Mouse (Mus musculus) embryonic fibroblast, embryonic 13.5 days (primary cell): Measurements from ENCODE around the gene Strip1. TPM values are rescaled to one million over a fixed set of nuclear protein-coding genes. Genes with fewer than 3 reads are reported as not detected.

ENCODE experiments used
- H3K27ac ChIP-seq: 2 replicates; pipeline ENCODE4 v1.5.1; 2012; ENCODE audit warnings: low read length, control low read depth, inconsistent platforms; ENCODE audit not compliant: insufficient read depth
- H3K4me1 ChIP-seq: 2 replicates; pipeline ENCODE4 v1.6.1; 2011; ENCODE audit warnings: low read length; ENCODE audit not compliant: control insufficient read depth, insufficient read depth
- H3K4me3 ChIP-seq: 2 replicates; pipeline ENCODE4 v1.5.1; 2011; ENCODE audit warnings: mild to moderate bottlenecking, control low read depth, low read length; ENCODE audit not compliant: insufficient read depth
- CTCF ChIP-seq: IDR thresholded peaks from 2 replicates; pipeline ENCODE4 v1.5.1; 2011; ENCODE audit warnings: mild to moderate bottlenecking, control low read depth, low read length, moderate library complexity, borderline replicate concordance; ENCODE audit not compliant: insufficient read depth
- POLR2A ChIP-seq: IDR thresholded peaks from 2 replicates; pipeline ENCODE4 v1.6.1; 2011; ENCODE audit warnings: low read depth, mild to moderate bottlenecking, control low read depth, low read length, moderate library complexity
- polyA plus RNA-seq: library from polyadenylated mRNA; stranded (reverse); fragments of >200 nt; gene quantifications from 2 replicates; pipeline ENCODE4 v1.2.4, GENCODE M21; 2011; ENCODE audit warnings: low read depth; ENCODE audit not compliant: missing spikeins, insufficient read length

Gene Strip1
- polyA plus RNA-seq, 1 experiment: 41.7 TPM

GRCm38 (mm10) chr3:107595938-107596461, 35.5 kb downstream of the Strip1 start:
- peak overlapping the region; percentile 12; the same call in 1 of the 2 replicates for H3K4me3 ChIP-seq

DNA sequence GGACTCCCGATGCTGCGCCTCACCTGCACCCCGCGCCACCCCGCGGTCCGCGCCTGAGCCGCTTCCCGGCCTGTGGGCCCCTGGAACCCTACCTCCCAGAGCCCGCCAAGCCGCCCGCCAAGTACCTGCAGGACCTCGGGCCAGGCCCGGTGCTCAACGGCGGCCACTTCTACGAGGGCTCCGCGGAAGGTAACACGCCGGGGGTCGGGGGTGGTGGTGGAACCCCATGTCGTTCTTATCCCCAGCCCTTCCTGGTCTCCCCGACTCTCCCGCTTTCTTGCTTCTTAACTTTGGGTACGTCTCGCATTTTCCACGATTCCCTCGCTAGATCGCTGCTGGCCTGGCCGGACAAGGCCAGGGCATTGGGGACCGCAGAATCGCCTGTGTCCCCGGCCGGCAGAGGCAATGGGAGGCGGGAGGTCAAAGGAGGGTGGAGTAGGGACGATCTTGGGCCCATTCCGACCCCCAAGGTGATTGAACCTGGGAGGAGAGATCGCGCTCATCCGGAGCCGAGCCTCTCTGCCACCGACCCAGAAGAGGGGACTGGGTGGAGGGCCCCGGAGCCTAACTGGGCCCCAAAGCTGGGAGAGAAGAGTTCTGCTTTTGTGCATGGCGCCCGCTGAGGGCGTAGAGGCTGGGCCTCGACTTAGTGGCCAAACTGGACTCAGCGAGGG, 36.1 kb downstream of the Strip1 start:
- no peak overlapping the region for H3K27ac ChIP-seq

More at GRCm38 (mm10) chr3:107595938-107596461, 35.5 kb downstream of the Strip1 start:
- no peaks in the 10 kb centered on the region for H3K4me1 ChIP-seq
- H3K27ac ChIP-seq: no peak overlapping the region
- TF ChIP-seq POLR2A (no peak), CTCF (no peak)

GRCm38 (mm10) chr3:107594662-107595263, 36.7 kb downstream of the Strip1 start, which contains the start of gene Alx3:
Alx3 (plus strand) TSS chr3:107595031.
- H3K4me1 ChIP-seq: no peaks in the 10 kb centered on the region
- H3K27ac ChIP-seq: no peak within 1 kb of the TSS
- TF ChIP-seq CTCF: no peak
- TF ChIP-seq POLR2A: no peak
- peak within 1 kb of the TSS; percentile 12 for H3K4me3 ChIP-seq

More for the DNA sequence above, 36.1 kb downstream of the Strip1 start:
- TF ChIP-seq CTCF (no peak), POLR2A (no peak)
- H3K4me1 ChIP-seq: no peaks in the 10 kb centered on the region
- peak overlapping the region; percentile 12 for H3K4me3 ChIP-seq

DNA sequence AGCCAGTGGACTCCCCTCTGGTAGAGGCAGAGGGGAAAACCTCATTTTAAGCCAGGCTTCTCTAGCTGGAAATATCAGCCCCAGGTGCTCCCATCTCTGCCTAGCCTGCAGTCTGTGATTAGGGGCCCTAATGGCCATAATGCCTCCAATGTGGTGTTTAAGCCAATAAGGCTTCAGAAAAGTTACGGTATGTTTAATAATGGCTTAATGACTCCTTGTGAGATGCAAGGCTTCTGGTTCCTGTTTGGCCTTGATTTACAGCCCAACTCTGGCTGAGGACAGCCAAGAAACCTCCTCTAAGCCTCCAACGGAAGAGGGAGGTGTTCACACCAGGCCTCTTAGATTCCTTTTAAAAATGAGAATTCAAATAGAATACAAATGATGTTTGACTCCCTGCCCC, 37.9 kb downstream of the Strip1 start:
- TF ChIP-seq CTCF: no peak
- TF ChIP-seq POLR2A: no peak
- no peak overlapping the region for H3K4me3 ChIP-seq
- H3K4me1 ChIP-seq: no peaks in the 10 kb centered on the region
- no peak overlapping the region for H3K27ac ChIP-seq

DNA sequence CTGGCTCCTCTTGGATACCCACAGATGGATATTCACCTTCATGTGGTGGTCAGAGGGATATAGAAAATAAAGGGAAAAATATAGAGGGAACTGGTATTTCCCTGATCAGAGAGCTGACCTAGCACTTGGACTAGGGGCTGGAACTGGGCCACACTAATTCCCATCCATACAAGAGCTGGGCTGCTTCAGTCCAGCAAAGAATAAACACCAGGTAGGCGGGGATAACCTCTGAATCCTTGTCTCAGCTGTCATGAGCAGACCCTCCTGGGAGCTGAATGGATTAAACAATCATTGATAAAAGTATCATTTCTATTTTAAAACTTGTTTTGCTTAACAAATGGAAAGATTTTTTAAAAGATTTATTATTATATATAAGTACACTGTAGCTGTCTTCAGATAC, 39.9 kb downstream of the Strip1 start:
- TF ChIP-seq CTCF: no peak
- no peak for TF ChIP-seq POLR2A
- Histone ChIP-seq H3K4me1 (no peaks in the 10 kb centered on the region), H3K4me3 (no peak overlapping the region), H3K27ac (no peak overlapping the region)

GRCm38 (mm10) chr3:107586504-107586903, 45.0 kb downstream of the Strip1 start:
- TF ChIP-seq POLR2A: no peak
- TF ChIP-seq CTCF: no peak
- Histone ChIP-seq H3K4me1 (no peaks in the 10 kb centered on the region), H3K4me3 (no peak overlapping the region), H3K27ac (no peak overlapping the region)

GRCm38 (mm10) chr3:107583893-107584292, 47.6 kb downstream of the Strip1 start:
- H3K27ac ChIP-seq: no peak overlapping the region
- H3K4me3 ChIP-seq: no peak overlapping the region
- no peak for TF ChIP-seq CTCF
- TF ChIP-seq POLR2A: no peak
- H3K4me1 ChIP-seq: no peaks in the 10 kb centered on the region

DNA sequence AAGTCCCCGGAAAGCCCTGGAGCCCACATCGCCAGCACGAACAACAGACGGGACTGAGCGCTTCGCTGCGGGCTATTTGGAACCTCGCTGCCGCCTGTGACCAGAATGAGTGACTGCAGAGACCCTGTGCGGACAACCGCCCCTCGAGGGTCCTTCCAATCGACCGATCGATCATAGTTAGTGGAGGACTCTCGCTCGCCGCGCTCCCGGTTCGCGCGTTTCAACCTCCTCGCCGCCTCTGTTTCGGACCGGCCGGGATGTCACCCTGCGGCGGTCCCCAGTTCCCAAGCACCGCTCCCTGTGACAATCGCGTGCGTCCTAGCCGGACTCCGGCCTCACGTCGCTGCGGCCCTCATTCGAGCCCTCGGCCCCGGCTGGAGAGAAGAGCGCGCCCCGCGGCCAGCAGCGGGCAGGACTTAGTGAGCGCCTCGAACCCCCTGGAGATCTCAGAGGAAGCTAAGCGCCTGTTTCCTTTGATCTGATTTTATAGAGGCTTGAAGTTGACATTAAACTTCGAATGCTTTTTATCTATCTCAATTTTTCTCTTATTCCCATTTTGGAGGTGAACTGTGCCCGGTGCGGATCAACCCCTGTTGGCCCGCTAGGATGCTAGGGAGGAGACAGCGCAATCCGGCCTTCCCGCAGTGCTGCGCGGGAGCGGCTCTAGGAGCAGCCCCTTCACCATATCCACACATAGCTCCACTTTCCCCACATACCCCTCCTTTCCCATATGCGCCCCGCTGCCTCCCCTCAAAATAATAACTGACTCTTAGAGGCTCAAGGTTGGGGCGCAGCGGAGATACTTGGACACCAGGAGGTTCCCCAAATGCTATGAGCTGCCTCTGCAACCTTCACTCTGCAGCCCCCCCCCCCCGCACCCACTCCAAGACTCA, 48.4 kb downstream of the Strip1 start:
- Histone ChIP-seq H3K4me3 (peak overlapping the region; percentile 22), H3K27ac (no peak overlapping the region), H3K4me1 (no peaks in the 10 kb centered on the region)
- TF ChIP-seq CTCF (no peak), POLR2A (no peak)

GRCm38 (mm10) chr3:107582130-107582874, 49.2 kb downstream of the Strip1 start:
- Histone ChIP-seq H3K4me3 (peak overlapping the region; percentile 22; the same call in 1 of the 2 replicates), H3K4me1 (no peaks in the 10 kb centered on the region), H3K27ac (no peak overlapping the region)

More at GRCm38 (mm10) chr3:107582130-107582874, 49.2 kb downstream of the Strip1 start:
- TF ChIP-seq POLR2A (no peak), CTCF (no peak)
